Mouse (Mus musculus) brain, embryonic 14.5 days (tissue): ENCODE data around the gene Cutal.

Experiments
- CTCF ChIP-seq: fragments of 200-500 bp; IDR thresholded peaks from 2 replicates; pipeline ENCODE4 v1.5.1; 2012; ENCODE audit warnings: inconsistent platforms, mild to moderate bottlenecking, moderate library complexity, borderline replicate concordance; ENCODE audit not compliant: insufficient read depth, insufficient read length; ENCODE audit errors: extremely low read depth
- POLR2A ChIP-seq: fragments of 200-500 bp; IDR thresholded peaks from 2 replicates; pipeline ENCODE4 v1.6.1; 2012; ENCODE audit warnings: mild to moderate bottlenecking, inconsistent platforms, borderline replicate concordance; ENCODE audit not compliant: poor library complexity, insufficient read depth, insufficient read length, severe bottlenecking; ENCODE audit errors: extremely low read depth

GRCm38 (mm10) chr2:34869680-34870079 is 4.5 kb upstream of the Cutal start:
- TF ChIP-seq CTCF (no peak), POLR2A (no peak)
